Mouse (Mus musculus) lung, postnatal 0 days (tissue): ENCODE data around the gene Pogz.

Source experiments
- CTCF ChIP-seq: IDR thresholded peaks from 2 replicates; pipeline ENCODE4 v1.5.1; 2016; ENCODE audit warnings: antibody characterized with exemption, mild to moderate bottlenecking
- EP300 ChIP-seq: IDR thresholded peaks from 2 replicates; pipeline ENCODE4 v1.6.1; 2016; ENCODE audit warnings: antibody characterized with exemption, mild to moderate bottlenecking, control low read depth

GRCm38 (mm10) chr3:94832100-94832499 lies 5.3 kb upstream of the Pogz start:
- no peak for TF ChIP-seq EP300
- TF ChIP-seq CTCF, result no peak
